Mouse (Mus musculus) forebrain, embryonic 13.5 days (tissue): ENCODE data around the gene Pde11a. TPM values are rescaled to one million over a fixed set of nuclear protein-coding genes. Genes with fewer than 3 reads are reported as not detected.
A peak's percentile ranks its signal among the peaks of the same experiment; 100 is the strongest.
"Not testable (repeated sequence)": the region's sequence is repeated elsewhere in the genome, so short reads cannot be mapped to it uniquely, and the experiment has no call there.

Source experiments
- ATAC-seq: fragments of 200-750 bp; cut with Nextera tagmentation; 2 replicates; pipeline ENCODE4 v1.8.0; 2017
- H3K27ac ChIP-seq: fragments of 300-500 bp; sonication (generic); 2 replicates; pipeline ENCODE4 v1.5.1; 2015; ENCODE audit warnings: inconsistent platforms, mild to moderate bottlenecking, moderate library complexity
- H3K27me3 ChIP-seq: fragments of 300-500 bp; sonication (generic); 2 replicates; pipeline ENCODE4 v1.6.1; 2015; ENCODE audit warnings: mild to moderate bottlenecking, inconsistent platforms
- H3K36me3 ChIP-seq: fragments of 300-500 bp; sonication (generic); 2 replicates; pipeline ENCODE4 v1.6.1; 2015; ENCODE audit warnings: mild to moderate bottlenecking, inconsistent platforms; ENCODE audit not compliant: poor library complexity, severe bottlenecking
- H3K4me1 ChIP-seq: fragments of 300-500 bp; sonication (generic); 2 replicates; pipeline ENCODE4 v1.6.1; 2015; ENCODE audit warnings: inconsistent platforms
- H3K4me2 ChIP-seq: fragments of 300-500 bp; sonication (generic); 2 replicates; pipeline ENCODE4 v1.6.1; 2015; ENCODE audit warnings: inconsistent platforms, mild to moderate bottlenecking, moderate library complexity
- H3K4me3 ChIP-seq: fragments of 300-500 bp; sonication (generic); 2 replicates; pipeline ENCODE4 v1.5.1; 2015; ENCODE audit warnings: mild to moderate bottlenecking, inconsistent platforms
- H3K9ac ChIP-seq: fragments of 300-500 bp; sonication (generic); 2 replicates; pipeline ENCODE4 v1.6.1; 2015; ENCODE audit warnings: mild to moderate bottlenecking, inconsistent platforms
- H3K9me3 ChIP-seq: fragments of 300-500 bp; sonication (generic); replicated peaks from 2 replicates; pipeline ENCODE4 v1.6.1; 2016; ENCODE audit warnings: inconsistent platforms
- WGBS: fragments of 180-500 bp; shearing (Covaris S2); methylation state at CpG from one replicate; pipeline ENCODE4 v1.1.7; 2015; 5-methylcytosine and 5-hydroxymethylcytosine counted together
- polyA plus RNA-seq: library from polyadenylated mRNA; unstranded; fragments of >200 nt; fragmentation: Nextera tagmentation; extraction: Ambion mirVana; gene quantifications from 2 replicates; pipeline ENCODE4 v1.2.1, GENCODE M21; 2015

Pde11a gene
- polyA plus RNA-seq, 1 experiment from 2014 or later = 0.31 TPM

- WGBS = 78% methylated on average over 6 of the region's 6 CpGs
These were observed 346.9 kb downstream of the Pde11a start for GRCm38 (mm10) chr2:75991581-75992205.

GRCm38 (mm10) chr2:75990885-75991539 lies 347.6 kb downstream of the Pde11a start:
- 56% methylated on average over 13 of the region's 13 CpGs for WGBS

More at GRCm38 (mm10) chr2:75991581-75992205, 346.9 kb downstream of the Pde11a start:
- Histone ChIP-seq H3K4me3 (no peak overlapping the region), H3K9ac (no peak overlapping the region), H3K27ac (no peak overlapping the region), H3K36me3 (no peaks in the 10 kb centered on the region), H3K4me2 (no peak overlapping the region), H3K9me3 (no peaks in the 10 kb centered on the region), H3K27me3 (no peaks in the 10 kb centered on the region), H3K4me1 (peaks cover 37% of the 10 kb centered on the region)
- ATAC-seq = no peak

GRCm38 (mm10) chr2:75989694-75990093 lies 348.9 kb downstream of the Pde11a start:
- H3K9ac ChIP-seq = no peak overlapping the region
- no peak overlapping the region for H3K27ac ChIP-seq
- peaks cover 40% of the 10 kb centered on the region for H3K4me1 ChIP-seq
- 62% methylated on average over 4 of the region's 4 CpGs for WGBS
- H3K27me3 ChIP-seq = no peaks in the 10 kb centered on the region
- no peak for ATAC-seq
- no peak overlapping the region for H3K4me3 ChIP-seq
- no peak overlapping the region for H3K4me2 ChIP-seq
- H3K36me3 ChIP-seq = no peaks in the 10 kb centered on the region
- no peaks in the 10 kb centered on the region for H3K9me3 ChIP-seq

More at GRCm38 (mm10) chr2:75990885-75991539, 347.6 kb downstream of the Pde11a start:
- ATAC-seq = no peak; the same call in 1 of the 2 replicates
- Histone ChIP-seq H3K27me3 (no peaks in the 10 kb centered on the region), H3K27ac (peak overlapping the region; percentile 25; the same call in 1 of the 2 replicates), H3K4me1 (peaks cover 37% of the 10 kb centered on the region), H3K9me3 (no peaks in the 10 kb centered on the region), H3K4me3 (no peak overlapping the region), H3K4me2 (no peak overlapping the region), H3K36me3 (no peaks in the 10 kb centered on the region), H3K9ac (no peak overlapping the region)

GRCm38 (mm10) chr2:75988779-75989363 lies 349.7 kb downstream of the Pde11a start:
- Histone ChIP-seq H3K4me3 (no peak overlapping the region), H3K4me2 (0 out of 2 replicates have a peak overlapping the region, but pooled peaks have one; percentile 5), H3K27me3 (no peaks in the 10 kb centered on the region), H3K36me3 (no peaks in the 10 kb centered on the region), H3K9ac (no peak overlapping the region), H3K27ac (peak overlapping the region; percentile 73), H3K4me1 (peaks cover 40% of the 10 kb centered on the region), H3K9me3 (no peaks in the 10 kb centered on the region)
- ATAC-seq = peak; percentile 36; the same call in 1 of the 2 replicates
- 48% methylated on average over 7 of the region's 7 CpGs for WGBS

GRCm38 (mm10) chr2:75988378-75988777 lies 350.2 kb downstream of the Pde11a start:
- H3K27ac ChIP-seq = peak overlapping the region; percentile 73
- H3K4me1 ChIP-seq = peaks cover 40% of the 10 kb centered on the region
- H3K9me3 ChIP-seq = no peaks in the 10 kb centered on the region
- ATAC-seq = peak; percentile 34
- 0 out of 2 replicates have a peak overlapping the region, but pooled peaks have one; percentile 5 for H3K4me2 ChIP-seq
- no peak overlapping the region for H3K4me3 ChIP-seq
- no peaks in the 10 kb centered on the region for H3K27me3 ChIP-seq
- 74% methylated on average over 4 of the region's 4 CpGs for WGBS
- H3K9ac ChIP-seq = no peak overlapping the region
- H3K36me3 ChIP-seq = no peaks in the 10 kb centered on the region

- peak overlapping the region; percentile 73 for H3K27ac ChIP-seq
- H3K27me3 ChIP-seq = no peaks in the 10 kb centered on the region
- 71% methylated on average over 9 of the region's 9 CpGs for WGBS
- H3K36me3 ChIP-seq = no peaks in the 10 kb centered on the region
- no peak for ATAC-seq
- H3K9me3 ChIP-seq = no peaks in the 10 kb centered on the region
- no peak overlapping the region for H3K9ac ChIP-seq
- peaks cover 40% of the 10 kb centered on the region for H3K4me1 ChIP-seq
- no peak overlapping the region for H3K4me3 ChIP-seq
- no peak overlapping the region for H3K4me2 ChIP-seq
These were observed 350.8 kb downstream of the Pde11a start for GRCm38 (mm10) chr2:75987739-75988138.

- WGBS = 3% methylated on average over 2 of the region's 2 CpGs
- Histone ChIP-seq H3K9ac (no peak overlapping the region), H3K27ac (no peak overlapping the region), H3K4me3 (no peak overlapping the region), H3K4me1 (peaks cover 23% of the 10 kb centered on the region), H3K9me3 (no peaks in the 10 kb centered on the region), H3K27me3 (no peaks in the 10 kb centered on the region), H3K4me2 (peak overlapping the region; percentile 19; the same call in 1 of the 2 replicates), H3K36me3 (no peaks in the 10 kb centered on the region)
- ATAC-seq = peak; percentile 73
These were observed 353.4 kb downstream of the Pde11a start for GRCm38 (mm10) chr2:75985124-75985523.

GRCm38 (mm10) chr2:75983847-75984246 lies 354.7 kb downstream of the Pde11a start:
- Histone ChIP-seq H3K9ac (no peak overlapping the region), H3K4me3 (no peak overlapping the region), H3K4me2 (no peak overlapping the region), H3K27me3 (no peaks in the 10 kb centered on the region), H3K9me3 (no peaks in the 10 kb centered on the region), H3K4me1 (peaks cover 17% of the 10 kb centered on the region), H3K27ac (no peak overlapping the region), H3K36me3 (no peaks in the 10 kb centered on the region)
- WGBS = 85% methylated on average over 3 of the region's 3 CpGs
- ATAC-seq = no peak

- no peak overlapping the region for H3K9ac ChIP-seq
- no peaks in the 10 kb centered on the region for H3K36me3 ChIP-seq
- no peak overlapping the region for H3K27ac ChIP-seq
- H3K4me3 ChIP-seq = no peak overlapping the region
- WGBS = 97% methylated on average over 3 of the region's 3 CpGs
- no peaks in the 10 kb centered on the region for H3K9me3 ChIP-seq
- no peaks in the 10 kb centered on the region for H3K27me3 ChIP-seq
- peaks cover 10% of the 10 kb centered on the region for H3K4me1 ChIP-seq
- ATAC-seq = no peak
- no peak overlapping the region for H3K4me2 ChIP-seq
These were observed 355.5 kb downstream of the Pde11a start for GRCm38 (mm10) chr2:75983091-75983490.

GRCm38 (mm10) chr2:75982626-75983025 lies 355.9 kb downstream of the Pde11a start:
- Histone ChIP-seq H3K4me1 (peaks cover 5% of the 10 kb centered on the region; the same call in 1 of the 2 replicates), H3K9me3 (no peaks in the 10 kb centered on the region), H3K4me2 (no peak overlapping the region), H3K36me3 (no peaks in the 10 kb centered on the region), H3K9ac (no peak overlapping the region), H3K4me3 (no peak overlapping the region), H3K27ac (no peak overlapping the region), H3K27me3 (no peaks in the 10 kb centered on the region)
- no peak for ATAC-seq
- 94% methylated on average over 4 of the region's 4 CpGs for WGBS

- peak within 1 kb of the TSS; percentile 37; the same call in 1 of the 2 replicates for H3K9ac ChIP-seq
- peak within 1 kb of the TSS; percentile 64 for H3K4me2 ChIP-seq
- H3K36me3 ChIP-seq, H3K27me3 ChIP-seq, H3K4me1 ChIP-seq, H3K27ac ChIP-seq, H3K9me3 ChIP-seq: not testable (repeated sequence)
- WGBS = 2% methylated on average over 30 of the region's 34 CpGs
- ATAC-seq = peak; percentile 80
- peak within 1 kb of the TSS; percentile 47 for H3K4me3 ChIP-seq
These were observed 357.0 kb downstream of the Pde11a start, which contains the start of gene Ttc30a1 for GRCm38 (mm10) chr2:75981440-75982081. Ttc30a1 (minus strand) TSS chr2:75981967.
